Mouse (Mus musculus): ENCODE data around the gene Serpinb9b. TPM values are rescaled to one million over a fixed set of nuclear protein-coding genes. Genes with fewer than 3 reads are reported as not detected.
A peak's percentile ranks its signal among the peaks of the same experiment; 100 is the strongest.

Serpinb9b gene
- total and polyA plus RNA-seq, 2 experiments from 2014 or later = 0.36 to 0.66 TPM

DNA sequence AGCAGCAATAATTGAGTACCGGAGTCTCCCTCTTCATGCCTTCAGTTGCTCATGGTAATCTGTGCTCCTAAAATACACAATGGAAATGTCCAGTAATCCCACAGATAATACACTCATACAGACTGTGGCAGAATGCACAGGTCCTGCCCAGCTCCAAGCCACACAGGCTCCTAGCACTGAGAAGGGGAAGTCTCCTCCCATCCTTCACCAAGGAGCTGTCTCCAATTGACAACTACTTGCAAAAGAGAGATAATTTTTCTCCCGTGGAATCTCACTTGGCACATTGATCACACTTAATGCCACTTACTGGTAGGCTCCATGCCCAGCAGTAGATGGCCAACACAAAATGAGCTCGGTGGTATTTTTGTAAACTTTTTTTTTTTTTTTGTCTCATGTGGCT is 49.0 kb downstream of the Serpinb9b start:
- Histone ChIP-seq H3K9ac (replicated peaks; ENCODE audit: low read length, poor library complexity, severe bottlenecking) (no peak overlapping the region), H3K36me3 (ENCODE audit: insufficient read depth, low read length) (no peaks in the 10 kb centered on the region), H3K27ac (ENCODE audit: low read depth, low read length) (no peak overlapping the region), H3K4me3 (ENCODE audit: low read depth, low read length) (no peak overlapping the region), H3K27me3 (ENCODE audit: insufficient read depth, low read length) (no peaks in the 10 kb centered on the region), H3K4me1 (ENCODE audit: insufficient read depth, low read length) (no peaks in the 10 kb centered on the region), H3K9me3 (ENCODE audit: low read length) (no peaks in the 10 kb centered on the region), H3K4me2 (ENCODE audit: low read depth, low read length, poor library complexity, severe bottlenecking) (no peak overlapping the region)
- no peak for ATAC-seq (ENCODE audit: low FRiP score)
- no peak for DNase-seq (ENCODE audit: low spot score)
- no peak for TF ChIP-seq CTCF (IDR thresholded peaks at IDR 0.05)
- 62% methylated on average over 3 of the region's 3 CpGs for WGBS

DNA sequence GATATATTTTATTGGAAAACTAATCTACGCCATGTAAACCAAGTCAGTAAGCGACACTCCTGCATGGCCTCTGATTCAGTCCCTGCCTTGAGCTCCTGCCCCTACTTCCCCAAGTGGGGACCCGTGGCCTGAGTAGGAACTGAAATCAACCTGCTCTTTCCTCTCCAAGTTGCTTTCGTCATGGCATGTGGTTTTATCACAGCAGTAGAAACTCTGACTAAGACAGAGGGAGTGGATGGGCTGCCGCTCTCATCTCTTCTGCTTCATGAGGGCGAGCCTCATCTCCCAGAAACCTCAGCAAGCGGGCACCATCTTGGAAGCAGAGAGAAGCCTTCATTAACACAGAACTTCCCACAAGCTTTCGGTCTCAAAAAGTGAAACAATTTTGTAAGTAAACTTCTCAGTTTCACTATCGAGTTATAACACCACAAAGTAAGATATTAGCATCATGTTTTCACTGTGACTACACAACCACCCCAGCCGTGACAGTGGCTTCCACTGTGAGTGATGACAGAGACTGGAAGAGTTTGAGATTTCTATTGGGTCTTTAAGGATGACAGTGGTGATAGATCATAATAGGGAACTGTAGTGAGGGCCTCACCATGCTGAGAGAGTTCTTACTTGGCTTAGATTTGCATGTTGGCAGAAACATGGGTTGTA is 49.9 kb downstream of the Serpinb9b start:
- no peak overlapping the region for H3K27ac ChIP-seq (ENCODE audit: low read depth, low read length)
- H3K27me3 ChIP-seq (ENCODE audit: insufficient read depth, low read length) = no peaks in the 10 kb centered on the region
- no peaks in the 10 kb centered on the region for H3K36me3 ChIP-seq (ENCODE audit: insufficient read depth, low read length)
- TF ChIP-seq CTCF (IDR thresholded peaks at IDR 0.05) = no peak
- no peak for ATAC-seq (ENCODE audit: low FRiP score)
- no peak overlapping the region for H3K4me3 ChIP-seq (ENCODE audit: low read depth, low read length)
- no peaks in the 10 kb centered on the region for H3K9me3 ChIP-seq (ENCODE audit: low read length)
- WGBS = 93% methylated on average over 10 of the region's 10 CpGs
- no peak overlapping the region for H3K4me2 ChIP-seq (ENCODE audit: low read depth, low read length, poor library complexity, severe bottlenecking)
- DNase-seq (ENCODE audit: low spot score) = no peak
- no peak overlapping the region for H3K9ac ChIP-seq (replicated peaks; ENCODE audit: low read length, poor library complexity, severe bottlenecking)
- no peaks in the 10 kb centered on the region for H3K4me1 ChIP-seq (ENCODE audit: insufficient read depth, low read length)

DNA sequence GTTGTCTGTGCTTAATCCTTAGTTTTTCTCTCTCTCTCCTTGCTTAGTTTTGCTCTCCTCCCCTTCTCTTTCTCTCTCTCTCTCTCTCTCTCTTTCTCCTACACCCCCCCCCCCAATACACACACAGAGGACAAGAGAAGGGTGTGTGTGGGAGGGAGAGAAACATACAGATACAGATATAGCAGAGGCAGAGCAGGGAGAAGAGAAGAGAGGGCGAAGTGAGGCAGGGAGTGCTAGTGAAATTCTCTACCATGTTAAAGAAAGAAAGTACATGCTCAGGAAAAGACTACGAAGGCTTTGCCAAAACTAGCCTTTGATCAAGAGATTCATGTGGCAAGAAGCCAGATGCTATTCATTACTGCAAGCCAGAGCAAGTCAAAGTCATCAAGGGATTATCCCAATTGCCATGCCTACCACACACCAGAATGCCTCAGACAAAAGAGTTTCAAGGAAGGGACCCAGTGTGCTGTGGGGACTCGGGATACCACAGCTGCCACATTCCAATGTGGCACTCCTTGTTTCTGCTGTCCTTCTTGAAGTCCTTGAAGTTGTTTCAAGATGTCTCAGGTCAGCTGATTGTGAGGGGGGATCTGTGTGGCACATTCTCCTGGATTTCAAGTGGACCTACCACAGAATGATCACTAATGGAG is 51.0 kb downstream of the Serpinb9b start, which contains the start of gene Serpinb1b:
Serpinb1b (plus strand) TSS at position 520 of the 650 bp plus-strand sequence.
- TF ChIP-seq CTCF (IDR thresholded peaks at IDR 0.05) = no peak
- 15% methylated on average over 3 of the region's 3 CpGs for WGBS
- Histone ChIP-seq H3K4me2 (ENCODE audit: low read depth, low read length, poor library complexity, severe bottlenecking) (0 out of 2 replicates have a peak within 1 kb of the TSS, but pooled peaks have one; percentile 15), H3K4me3 (ENCODE audit: low read depth, low read length) (no peak within 1 kb of the TSS), H3K9me3 (ENCODE audit: low read length) (no peaks in the 10 kb centered on the region), H3K9ac (replicated peaks; ENCODE audit: low read length, poor library complexity, severe bottlenecking) (no peak within 1 kb of the TSS), H3K27ac (ENCODE audit: low read depth, low read length) (no peak within 1 kb of the TSS), H3K4me1 (ENCODE audit: insufficient read depth, low read length) (no peaks in the 10 kb centered on the region), H3K36me3 (ENCODE audit: insufficient read depth, low read length) (no peaks in the 10 kb centered on the region), H3K27me3 (ENCODE audit: insufficient read depth, low read length) (no peaks in the 10 kb centered on the region)
- peak; percentile 59; the same call in 1 of the 2 replicates for ATAC-seq (ENCODE audit: low FRiP score)
- DNase-seq (ENCODE audit: low spot score) = peak; percentile 69

DNA sequence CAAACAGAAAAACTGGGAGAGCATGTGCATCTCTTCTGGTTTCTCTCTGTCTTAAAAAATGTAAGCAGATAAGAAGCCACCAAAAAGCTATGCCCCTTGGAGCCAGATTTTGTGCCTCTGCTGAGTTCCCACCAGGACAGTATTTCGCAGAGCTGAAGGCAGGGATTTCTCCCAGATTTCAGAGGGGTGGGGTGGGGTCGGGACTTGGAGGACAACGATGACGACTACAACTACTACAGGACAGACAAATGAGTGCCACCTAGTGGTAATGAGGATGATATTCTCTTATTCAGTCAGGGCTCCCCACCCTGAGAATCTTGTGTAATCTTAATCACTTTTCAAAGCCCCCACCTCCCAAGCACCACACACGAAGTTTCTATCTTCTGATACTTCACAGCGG is 52.2 kb downstream of the Serpinb9b start:
- peak; percentile 61 for TF ChIP-seq CTCF (IDR thresholded peaks at IDR 0.05)

DNA sequence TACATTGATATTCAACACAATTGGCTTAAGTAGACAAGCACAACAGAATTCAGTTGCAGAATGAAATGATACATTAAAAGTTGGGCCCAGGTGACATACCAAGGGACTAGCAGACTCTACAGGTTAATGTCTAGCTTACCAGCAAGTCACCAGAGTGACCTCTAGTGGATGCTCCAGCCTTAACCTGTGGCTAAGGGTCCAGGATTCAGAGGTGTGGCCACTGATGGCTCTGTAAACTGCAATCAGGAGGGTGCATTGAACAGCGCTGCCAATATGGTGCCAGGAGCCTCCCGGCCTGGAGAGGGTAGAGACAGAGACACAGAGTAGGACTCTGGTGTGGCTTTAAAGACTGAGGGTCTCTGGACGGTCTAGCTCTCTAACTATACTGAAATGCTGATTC is 53.1 kb downstream of the Serpinb9b start:
- Histone ChIP-seq H3K9me3 (ENCODE audit: low read length) (no peaks in the 10 kb centered on the region), H3K4me1 (ENCODE audit: insufficient read depth, low read length) (peaks cover 5% of the 10 kb centered on the region), H3K4me3 (ENCODE audit: low read depth, low read length) (no peak overlapping the region), H3K9ac (replicated peaks; ENCODE audit: low read length, poor library complexity, severe bottlenecking) (no peak overlapping the region), H3K27ac (ENCODE audit: low read depth, low read length) (no peak overlapping the region), H3K27me3 (ENCODE audit: insufficient read depth, low read length) (no peaks in the 10 kb centered on the region), H3K4me2 (ENCODE audit: low read depth, low read length, poor library complexity, severe bottlenecking) (no peak overlapping the region), H3K36me3 (ENCODE audit: insufficient read depth, low read length) (no peaks in the 10 kb centered on the region)
- ATAC-seq (ENCODE audit: low FRiP score) = no peak
- WGBS = 33% methylated on average over 3 of the region's 3 CpGs
- peak; percentile 62 for TF ChIP-seq CTCF (IDR thresholded peaks at IDR 0.05)
- no peak for DNase-seq (ENCODE audit: low spot score)

More for the DNA sequence above, 52.2 kb downstream of the Serpinb9b start:
- no peak for ATAC-seq (ENCODE audit: low FRiP score)
- H3K4me1 ChIP-seq (ENCODE audit: insufficient read depth, low read length) = no peaks in the 10 kb centered on the region
- 0 out of 2 replicates have a peak overlapping the region, but pooled peaks have one; percentile 15 for H3K4me2 ChIP-seq (ENCODE audit: low read depth, low read length, poor library complexity, severe bottlenecking)
- WGBS = 23% methylated on average over 6 of the region's 6 CpGs
- no peak overlapping the region for H3K4me3 ChIP-seq (ENCODE audit: low read depth, low read length)
- H3K27me3 ChIP-seq (ENCODE audit: insufficient read depth, low read length) = no peaks in the 10 kb centered on the region
- no peaks in the 10 kb centered on the region for H3K9me3 ChIP-seq (ENCODE audit: low read length)
- H3K27ac ChIP-seq (ENCODE audit: low read depth, low read length) = no peak overlapping the region
- H3K9ac ChIP-seq (replicated peaks; ENCODE audit: low read length, poor library complexity, severe bottlenecking) = no peak overlapping the region
- DNase-seq (ENCODE audit: low spot score) = peak; percentile 53
- H3K36me3 ChIP-seq (ENCODE audit: insufficient read depth, low read length) = no peaks in the 10 kb centered on the region

DNA sequence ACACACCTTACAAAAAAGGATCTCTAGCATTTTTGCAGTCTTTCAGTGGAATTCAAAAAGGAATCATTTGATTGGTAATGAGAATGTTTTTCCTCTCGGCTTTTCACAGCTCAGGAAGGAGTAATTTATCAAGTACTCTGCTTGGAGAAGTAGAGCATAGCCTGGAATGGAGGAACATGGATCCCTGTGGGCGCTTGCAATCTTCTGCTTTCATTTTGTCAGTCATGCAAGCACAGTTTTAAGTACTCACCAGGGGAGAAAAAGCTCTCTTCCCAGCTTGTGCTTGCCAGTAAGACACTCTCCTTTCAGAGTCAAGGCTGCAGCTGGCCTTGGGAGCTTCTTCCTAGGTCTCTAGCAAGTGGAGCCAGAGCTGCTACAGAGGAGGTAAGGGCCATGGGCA is 56.6 kb downstream of the Serpinb9b start:
- Histone ChIP-seq H3K4me2 (ENCODE audit: low read depth, low read length, poor library complexity, severe bottlenecking) (no peak overlapping the region), H3K27ac (ENCODE audit: low read depth, low read length) (no peak overlapping the region), H3K4me3 (ENCODE audit: low read depth, low read length) (no peak overlapping the region), H3K4me1 (ENCODE audit: insufficient read depth, low read length) (peaks cover 8% of the 10 kb centered on the region), H3K9me3 (ENCODE audit: low read length) (no peaks in the 10 kb centered on the region), H3K36me3 (ENCODE audit: insufficient read depth, low read length) (no peaks in the 10 kb centered on the region), H3K9ac (replicated peaks; ENCODE audit: low read length, poor library complexity, severe bottlenecking) (no peak overlapping the region), H3K27me3 (ENCODE audit: insufficient read depth, low read length) (no peaks in the 10 kb centered on the region)
- WGBS = 72% methylated on average over 2 of the region's 2 CpGs
- ATAC-seq (ENCODE audit: low FRiP score) (no peak), DNase-seq (ENCODE audit: low spot score) (peak; percentile 47)
- TF ChIP-seq CTCF (IDR thresholded peaks at IDR 0.05) = no peak

All from midbrain, postnatal 0 days (tissue).